Mouse (Mus musculus): Measurements from ENCODE around the gene Tlr5.

Gene Tlr5

GRCm38 (mm10) chr1:182955047-182955620, 546 bp downstream of the Tlr5 start:
- no peak for DNase-seq

GRCm38 (mm10) chr1:182956186-182956960, 1.8 kb downstream of the Tlr5 start:
- no peak for DNase-seq

- no peak for DNase-seq
These were observed 2.6 kb downstream of the Tlr5 start for GRCm38 (mm10) chr1:182957001-182957757.

GRCm38 (mm10) chr1:182957826-182958544, 3.4 kb downstream of the Tlr5 start:
- DNase-seq: no peak

GRCm38 (mm10) chr1:182958824-182959223, 4.2 kb downstream of the Tlr5 start:
- no peak for DNase-seq

- DNase-seq: no peak
These were observed 4.7 kb downstream of the Tlr5 start for GRCm38 (mm10) chr1:182959251-182959691.

GRCm38 (mm10) chr1:182959811-182960455, 5.3 kb downstream of the Tlr5 start:
- peak; percentile 28 to 49 for DNase-seq

GRCm38 (mm10) chr1:182961076-182961475, 6.5 kb downstream of the Tlr5 start:
- no peak for DNase-seq

- DNase-seq: no peak
These were observed 8.7 kb downstream of the Tlr5 start for GRCm38 (mm10) chr1:182963329-182963728.

- no peak for DNase-seq
These were observed 10.4 kb downstream of the Tlr5 start for GRCm38 (mm10) chr1:182964855-182965466.

GRCm38 (mm10) chr1:182968732-182969131, 14.1 kb downstream of the Tlr5 start:
- DNase-seq: no peak

GRCm38 (mm10) chr1:182972240-182972639, 17.7 kb downstream of the Tlr5 start:
- DNase-seq: no peak

- DNase-seq: no peak
These were observed 20.2 kb downstream of the Tlr5 start for GRCm38 (mm10) chr1:182974826-182975225.

- DNase-seq: no peak
These were observed 26.1 kb downstream of the Tlr5 start for GRCm38 (mm10) chr1:182980702-182981101.

GRCm38 (mm10) chr1:182982995-182983394, 28.4 kb downstream of the Tlr5 start:
- peak; percentile 56 to 66 for DNase-seq

- DNase-seq: no peak
These were observed 29.0 kb downstream of the Tlr5 start for GRCm38 (mm10) chr1:182983496-182984127.

GRCm38 (mm10) chr1:182986243-182986642, 31.7 kb downstream of the Tlr5 start:
- no peak for DNase-seq

- no peak for DNase-seq
These were observed 32.2 kb downstream of the Tlr5 start for GRCm38 (mm10) chr1:182986750-182987149.

- DNase-seq: no peak
These were observed 33.2 kb downstream of the Tlr5 start for GRCm38 (mm10) chr1:182987801-182988200.

- no peak for DNase-seq
These were observed 34.1 kb downstream of the Tlr5 start for GRCm38 (mm10) chr1:182988646-182989045.

- no peak for DNase-seq
These were observed 35.6 kb downstream of the Tlr5 start for GRCm38 (mm10) chr1:182990092-182990762.
